21 mouse cellular contexts compared by ENCODE assay signal in the genomic region with DNA sequence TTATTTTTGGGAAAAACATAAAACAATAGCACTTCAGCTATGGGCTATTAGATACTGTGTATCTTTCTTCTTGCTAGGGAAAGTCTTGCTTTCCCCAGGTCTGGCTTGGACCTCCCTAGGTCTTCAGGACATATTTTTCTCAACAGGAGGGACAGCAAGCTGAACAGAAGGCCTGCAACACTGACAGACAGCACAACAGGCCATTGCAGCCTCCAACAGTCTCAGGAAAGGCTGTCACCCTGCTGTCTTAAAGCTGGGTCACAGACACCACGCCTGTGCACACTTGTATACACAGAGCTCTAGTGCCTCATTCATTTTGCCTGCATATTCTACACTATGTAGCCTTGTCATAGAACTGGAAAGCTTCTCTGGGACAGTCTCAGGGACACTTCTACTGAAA.
"Had no signal": no experiment of that assay in that cellular context is flagged by ENCODE, and none has a peak within 500 bp of the region (broad histone marks: within the 10 kb centered on the region; RNA-seq: fewer than 3 reads in every experiment).

No protein-coding gene starts in this region.

- H3K4me3 ChIP-seq: limb, embryonic 10.5 days; limb, embryonic 13.5 days; liver, embryonic 12.5 days; liver, embryonic 15.5 days; neural tube, embryonic 12.5 days; neural tube, embryonic 15.5 days had no signal

- H3K27ac ChIP-seq: limb, embryonic 10.5 days; limb, embryonic 13.5 days; liver, embryonic 12.5 days; liver, embryonic 15.5 days; neural tube, embryonic 12.5 days; neural tube, embryonic 15.5 days; stomach, postnatal 0 days had no signal

- DNase-seq: kidney, adult 9 months; kidney, postnatal 14 days; kidney, postnatal 4 days; liver; lung, adult 18-20 months; lung, postnatal 14 days; lung, postnatal 4 days; midbrain, embryonic 14.5 days; right cerebral cortex, adult 18-20 months; right cerebral cortex, postnatal 14 days; right cerebral cortex, postnatal 4 days; thymus, adult 2 months; thymus, postnatal 14 days; thymus, postnatal 4 days had no signal

- H3K9me3 ChIP-seq: limb, embryonic 10.5 days; limb, embryonic 13.5 days; liver, embryonic 12.5 days; liver, embryonic 15.5 days; neural tube, embryonic 12.5 days; neural tube, embryonic 15.5 days had no signal

- ATAC-seq: liver, embryonic 12.5 days had no signal

- H3K27me3 ChIP-seq: limb, embryonic 13.5 days; liver, embryonic 12.5 days; liver, embryonic 15.5 days; neural tube, embryonic 12.5 days; neural tube, embryonic 15.5 days had no signal

- H3K4me1 ChIP-seq: limb, embryonic 10.5 days; limb, embryonic 13.5 days; liver, embryonic 15.5 days; neural tube, embryonic 12.5 days; neural tube, embryonic 15.5 days had no signal
